Mouse (Mus musculus) forebrain, embryonic 16.5 days (tissue): ENCODE results near the gene Ocel1. TPM values are rescaled to one million over a fixed set of nuclear protein-coding genes. Genes with fewer than 3 reads are reported as not detected.
A peak's percentile ranks its signal among the peaks of the same experiment; 100 is the strongest.

ENCODE experiments used
- ATAC-seq: fragments of 200-750 bp; cut with Nextera tagmentation; 2 replicates; pipeline ENCODE4 v1.8.0; 2017; ENCODE audit warnings: mild to moderate bottlenecking, moderate library complexity
- H3K27ac ChIP-seq: fragments of 300-500 bp; sonication (generic); 2 replicates; pipeline ENCODE4 v1.5.1; 2014; ENCODE audit warnings: low read length, control low read depth
- H3K27me3 ChIP-seq: fragments of 300-500 bp; sonication (generic); replicated peaks from 2 replicates; pipeline ENCODE4 v1.6.1; 2014; ENCODE audit warnings: low read length; ENCODE audit not compliant: control insufficient read depth, insufficient read depth
- H3K36me3 ChIP-seq: fragments of 300-500 bp; sonication (generic); 2 replicates; pipeline ENCODE4 v1.6.1; 2014; ENCODE audit not compliant: control insufficient read depth, insufficient read depth
- H3K4me1 ChIP-seq: fragments of 300-500 bp; sonication (generic); replicated peaks from 2 replicates; pipeline ENCODE4 v1.6.1; 2014; ENCODE audit warnings: low read length; ENCODE audit not compliant: control insufficient read depth, insufficient read depth
- H3K4me2 ChIP-seq: fragments of 300-500 bp; sonication (generic); 2 replicates; pipeline ENCODE4 v1.6.1; 2014; ENCODE audit warnings: mild to moderate bottlenecking, low read length, control low read depth
- H3K4me3 ChIP-seq: fragments of 300-500 bp; sonication (generic); replicated peaks from 2 replicates; pipeline ENCODE4 v1.5.1; 2014; ENCODE audit warnings: mild to moderate bottlenecking, low read length, control low read depth
- H3K9ac ChIP-seq: fragments of 300-500 bp; sonication (generic); replicated peaks from 2 replicates; pipeline ENCODE4 v1.6.1; 2014; ENCODE audit warnings: low read depth, low read length, control low read depth
- H3K9me3 ChIP-seq: fragments of 300-500 bp; sonication (generic); 2 replicates; pipeline ENCODE4 v1.6.1; 2016; ENCODE audit warnings: low read length; ENCODE audit not compliant: control insufficient read depth
- WGBS: fragments of 180-500 bp; shearing (Covaris S2); extraction: QIAGEN DNeasy Blood & Tissue Kit; methylation state at CpG from one replicate; pipeline ENCODE4 v1.1.7; 2014; 5-methylcytosine and 5-hydroxymethylcytosine counted together
- polyA plus RNA-seq: library from polyadenylated mRNA; unstranded; fragments of >200 nt; fragmentation: Nextera tagmentation; extraction: Ambion mirVana; gene quantifications from 2 replicates; pipeline ENCODE4 v1.2.1, GENCODE M21; 2015

The Ocel1 gene
- polyA plus RNA-seq, 1 experiment from 2014 or later = 7.8 TPM

DNA sequence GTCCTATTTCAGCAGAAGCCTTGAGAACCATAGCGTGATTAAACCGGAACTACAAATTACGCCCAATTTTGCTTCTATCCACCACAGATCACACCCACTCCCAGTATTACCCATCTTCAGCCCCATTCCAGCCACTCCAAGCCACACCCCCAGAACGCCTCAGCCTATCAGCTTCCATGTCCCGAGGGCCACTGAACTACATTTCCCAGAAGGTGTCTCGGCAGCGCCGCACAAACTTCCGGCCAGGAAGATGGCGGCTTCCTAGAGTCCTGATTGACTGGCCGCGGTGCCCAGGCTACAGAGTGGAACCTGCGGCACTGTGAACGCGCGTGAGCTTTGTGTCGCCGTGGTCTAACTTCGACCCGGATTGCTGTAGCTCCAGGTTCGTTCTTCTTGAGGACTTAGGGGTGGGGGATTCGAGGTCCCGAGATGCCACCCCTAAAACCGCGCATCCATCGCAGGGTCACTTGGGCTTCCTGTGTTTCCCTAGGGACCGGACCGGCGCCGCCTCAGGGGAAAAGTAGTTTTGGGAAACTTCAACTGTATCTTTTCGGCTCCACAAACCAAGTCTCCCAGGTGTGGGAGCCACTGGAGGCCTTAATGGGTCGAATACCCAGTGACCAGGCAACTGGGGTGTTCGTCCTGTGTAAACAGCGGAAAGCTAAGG is 25.7 kb downstream of the Ocel1 start, which contains the start of gene Babam1:
Babam1 (plus strand) TSS at position 223 of the 667 bp plus-strand sequence.
- Histone ChIP-seq H3K9me3 (no peaks in the 10 kb centered on the region), H3K4me2 (peak within 1 kb of the TSS; percentile 64), H3K27ac (peak within 1 kb of the TSS; percentile 62), H3K9ac (peak within 1 kb of the TSS; percentile 76), H3K36me3 (no peaks in the 10 kb centered on the region), H3K4me3 (peak within 1 kb of the TSS; percentile 55), H3K27me3 (no peaks in the 10 kb centered on the region), H3K4me1 (peaks cover 11% of the 10 kb centered on the region)
- peak; percentile 99 for ATAC-seq
- under 1% methylated on average over 34 of the region's 34 CpGs for WGBS

GRCm38 (mm10) chr8:71397701-71398100 is 26.6 kb downstream of the Ocel1 start:
- no peak overlapping the region for H3K9ac ChIP-seq
- H3K4me2 ChIP-seq = peak overlapping the region; percentile 64
- no peaks in the 10 kb centered on the region for H3K9me3 ChIP-seq
- H3K36me3 ChIP-seq = no peaks in the 10 kb centered on the region
- H3K4me1 ChIP-seq = peaks cover 11% of the 10 kb centered on the region
- H3K27me3 ChIP-seq = no peaks in the 10 kb centered on the region
- H3K27ac ChIP-seq = no peak overlapping the region
- no peak for ATAC-seq
- peak overlapping the region; percentile 55; the same call in 1 of the 2 replicates for H3K4me3 ChIP-seq
- WGBS = 86% methylated on average over 12 of the region's 12 CpGs

- peaks cover 11% of the 10 kb centered on the region for H3K4me1 ChIP-seq
- H3K4me2 ChIP-seq = no peak overlapping the region
- no peaks in the 10 kb centered on the region for H3K36me3 ChIP-seq
- no peak for ATAC-seq
- H3K27ac ChIP-seq = no peak overlapping the region
- WGBS = 90% methylated on average over 2 of the region's 2 CpGs
- no peaks in the 10 kb centered on the region for H3K27me3 ChIP-seq
- no peaks in the 10 kb centered on the region for H3K9me3 ChIP-seq
- no peak overlapping the region for H3K4me3 ChIP-seq
- H3K9ac ChIP-seq = no peak overlapping the region
Measured at GRCm38 (mm10) chr8:71400826-71401225, 29.7 kb downstream of the Ocel1 start.

DNA sequence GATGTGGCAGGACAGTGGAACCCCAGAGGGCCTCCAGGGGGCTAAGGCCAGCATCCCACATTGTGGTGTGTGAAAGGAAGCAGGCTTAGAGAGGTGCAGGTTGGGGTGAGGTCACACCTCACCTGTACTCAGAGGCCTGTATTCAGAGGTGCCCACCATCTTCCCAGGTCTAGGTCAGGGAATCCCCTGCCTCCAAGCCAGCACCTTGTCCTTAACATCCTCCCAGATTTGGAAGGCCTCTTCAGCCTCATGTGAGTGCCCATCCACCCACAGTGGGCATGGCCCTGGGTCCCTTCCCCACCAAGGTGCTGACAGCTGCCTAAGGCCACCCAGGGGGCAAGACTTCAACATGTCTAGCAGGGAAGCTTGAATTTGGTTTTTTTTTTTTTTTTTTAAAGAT is 30.4 kb downstream of the Ocel1 start:
- no peak for ATAC-seq
- no peaks in the 10 kb centered on the region for H3K9me3 ChIP-seq
- H3K4me2 ChIP-seq = no peak overlapping the region
- no peak overlapping the region for H3K9ac ChIP-seq
- H3K27ac ChIP-seq = no peak overlapping the region
- no peak overlapping the region for H3K4me3 ChIP-seq
- no peaks in the 10 kb centered on the region for H3K27me3 ChIP-seq
- H3K36me3 ChIP-seq = no peaks in the 10 kb centered on the region
- H3K4me1 ChIP-seq = peaks cover 14% of the 10 kb centered on the region

DNA sequence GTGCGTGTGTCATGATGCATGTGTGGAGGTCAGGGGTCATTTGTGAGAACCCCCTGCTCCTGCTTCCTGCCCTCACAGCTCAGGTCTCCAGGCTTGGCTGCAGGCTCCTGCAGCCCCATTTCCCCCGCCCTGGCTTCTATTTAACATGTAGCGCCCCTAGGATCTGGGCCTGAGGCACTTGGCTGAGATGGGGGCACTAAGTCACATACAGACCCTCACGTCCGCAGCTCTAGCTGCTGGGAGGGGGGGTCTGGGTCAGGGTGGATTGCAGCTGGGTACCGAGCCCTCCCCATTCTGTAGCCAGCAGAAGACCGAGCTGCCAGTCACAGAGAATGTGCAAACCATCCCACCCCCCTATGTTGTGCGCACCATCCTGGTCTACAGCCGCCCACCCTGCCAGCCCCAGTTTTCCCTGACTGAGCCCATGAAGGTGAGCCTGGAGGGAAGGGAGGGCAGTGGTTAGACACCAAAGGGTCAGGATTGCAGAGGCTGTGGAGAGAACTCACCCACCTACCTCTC is 31.4 kb downstream of the Ocel1 start:
- H3K27me3 ChIP-seq = no peaks in the 10 kb centered on the region
- 88% methylated on average over 9 of the region's 9 CpGs for WGBS
- H3K27ac ChIP-seq = no peak overlapping the region
- H3K4me2 ChIP-seq = no peak overlapping the region
- H3K9me3 ChIP-seq = no peaks in the 10 kb centered on the region
- no peak overlapping the region for H3K9ac ChIP-seq
- no peaks in the 10 kb centered on the region for H3K36me3 ChIP-seq
- no peak overlapping the region for H3K4me3 ChIP-seq
- peaks cover 17% of the 10 kb centered on the region for H3K4me1 ChIP-seq
- ATAC-seq = no peak

DNA sequence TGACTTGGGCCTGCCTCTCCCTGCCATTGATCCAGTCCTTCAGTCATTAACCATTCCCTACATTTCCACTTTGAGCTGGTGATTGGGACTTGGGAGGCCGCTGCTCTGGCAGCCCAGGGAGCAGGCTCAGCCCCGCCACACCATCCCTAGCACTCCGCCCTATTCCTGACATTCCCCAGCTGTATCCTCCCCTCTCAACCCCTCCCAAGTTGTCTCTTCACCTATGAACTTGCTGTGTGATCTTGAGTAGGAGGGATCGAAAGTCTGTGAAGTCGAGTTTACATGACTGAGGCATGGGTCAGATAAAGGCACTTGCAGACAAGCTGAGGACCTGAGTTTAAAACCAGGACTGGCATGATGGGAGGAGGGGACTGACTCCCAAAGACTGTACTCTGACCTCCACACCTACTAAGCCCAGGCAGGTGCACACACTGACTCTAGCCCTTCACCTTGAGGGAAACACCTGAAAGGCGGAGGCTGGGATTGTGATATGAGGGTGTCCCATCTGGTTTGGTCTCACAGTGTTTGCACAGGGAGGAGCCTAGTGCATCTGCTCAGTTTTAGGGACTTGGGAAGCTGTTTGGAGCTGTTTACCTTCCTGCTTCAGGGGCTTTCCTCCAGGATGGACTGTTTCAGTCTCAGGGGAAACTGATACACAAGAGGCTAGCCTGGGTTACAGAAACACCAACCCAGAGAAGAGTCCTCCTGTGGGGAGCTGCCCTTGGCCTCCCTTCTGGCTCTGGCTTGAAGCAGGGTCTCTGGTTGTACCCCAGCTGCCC is 32.2 kb downstream of the Ocel1 start:
- WGBS = 94% methylated on average over 6 of the region's 6 CpGs
- Histone ChIP-seq H3K4me2 (no peak overlapping the region), H3K9me3 (no peaks in the 10 kb centered on the region), H3K36me3 (no peaks in the 10 kb centered on the region), H3K4me1 (peaks cover 14% of the 10 kb centered on the region), H3K27me3 (no peaks in the 10 kb centered on the region), H3K4me3 (no peak overlapping the region), H3K9ac (no peak overlapping the region), H3K27ac (no peak overlapping the region)
- no peak for ATAC-seq

- 87% methylated on average over 8 of the region's 8 CpGs for WGBS
- no peak for ATAC-seq
Measured at GRCm38 (mm10) chr8:71404011-71404410, 32.9 kb downstream of the Ocel1 start.

GRCm38 (mm10) chr8:71404951-71405351 is 33.9 kb downstream of the Ocel1 start:
- H3K4me1 ChIP-seq = peaks cover 14% of the 10 kb centered on the region
- no peak overlapping the region for H3K4me3 ChIP-seq
- H3K36me3 ChIP-seq = no peaks in the 10 kb centered on the region
- H3K9me3 ChIP-seq = no peaks in the 10 kb centered on the region
- H3K27me3 ChIP-seq = no peaks in the 10 kb centered on the region
- no peak overlapping the region for H3K9ac ChIP-seq
- H3K27ac ChIP-seq = no peak overlapping the region
- ATAC-seq = no peak
- 83% methylated on average over 9 of the region's 9 CpGs for WGBS
- no peak overlapping the region for H3K4me2 ChIP-seq

More at GRCm38 (mm10) chr8:71404011-71404410, 32.9 kb downstream of the Ocel1 start:
- Histone ChIP-seq H3K4me3 (no peak overlapping the region), H3K27ac (no peak overlapping the region), H3K36me3 (no peaks in the 10 kb centered on the region), H3K27me3 (no peaks in the 10 kb centered on the region), H3K9me3 (no peaks in the 10 kb centered on the region), H3K4me2 (no peak overlapping the region), H3K4me1 (peaks cover 14% of the 10 kb centered on the region), H3K9ac (no peak overlapping the region)

DNA sequence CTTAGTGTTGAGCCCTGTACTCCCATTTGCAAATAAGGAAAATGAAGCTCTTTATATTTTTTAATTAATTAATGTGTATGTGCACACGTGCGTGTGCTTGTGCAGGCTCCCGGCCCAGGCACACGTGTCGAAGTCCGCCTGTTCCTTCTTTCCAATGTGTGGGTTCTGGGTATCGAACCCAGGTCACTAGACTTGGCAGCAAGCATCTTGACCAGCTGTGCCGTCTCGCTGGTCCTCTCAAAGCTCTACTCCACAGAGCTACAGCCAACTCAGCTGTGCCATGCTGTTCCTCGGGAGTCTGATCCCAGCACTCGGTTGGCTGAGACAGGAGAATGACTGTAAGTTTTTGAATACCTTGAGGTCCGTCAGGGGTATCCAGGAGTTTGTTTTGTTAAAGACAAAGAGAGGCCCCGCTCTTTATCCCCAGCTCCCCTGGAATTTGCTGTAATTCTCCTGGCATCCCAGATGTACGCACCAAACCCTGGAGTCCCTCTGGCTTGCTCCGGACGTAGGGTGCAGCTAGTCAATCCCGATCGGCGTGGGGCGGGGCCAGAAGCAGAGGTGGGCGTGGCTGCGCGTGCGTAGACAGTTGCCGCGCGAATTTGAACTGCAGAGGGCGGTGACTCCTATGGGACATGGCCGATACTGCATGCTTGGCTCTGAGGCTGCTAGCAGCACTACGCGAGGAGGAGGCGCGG is 34.5 kb downstream of the Ocel1 start, which contains the start of gene Ankle1:
Ankle1 (plus strand) TSS at position 610 of the 698 bp plus-strand sequence.
- Histone ChIP-seq H3K27ac (no peak within 1 kb of the TSS), H3K4me2 (peak within 1 kb of the TSS; percentile 90), H3K4me1 (peaks cover 14% of the 10 kb centered on the region), H3K27me3 (no peaks in the 10 kb centered on the region), H3K36me3 (no peaks in the 10 kb centered on the region), H3K9ac (peak within 1 kb of the TSS; percentile 52), H3K9me3 (no peaks in the 10 kb centered on the region), H3K4me3 (peak within 1 kb of the TSS; percentile 52)
- peak; percentile 91 for ATAC-seq
- 15% methylated on average over 33 of the region's 33 CpGs for WGBS
